16 mouse cellular contexts compared by ENCODE assay signal in genomic region chr5:21680940-21681339, GRCm38 (mm10). TPM values are rescaled to one million over a fixed set of nuclear protein-coding genes. Genes with fewer than 3 reads are reported as not detected.
DNase-seq lines count a peak whose midpoint lies in the region; ATAC-seq and TF ChIP-seq lines count a peak whose summit lies in the region.
"Had no signal": no experiment of that assay in that cellular context is flagged by ENCODE, and none has a peak within 500 bp of the region (broad histone marks: within the 10 kb centered on the region; RNA-seq: fewer than 3 reads in every experiment).

No protein-coding gene starts in this region.

- WGBS in forebrain, embryonic 15.5 days, result 79% methylated on average over 5 of the region's 5 CpGs
- WGBS in forebrain, embryonic 14.5 days, result 85% methylated on average over 5 of the region's 5 CpGs
- WGBS in heart, embryonic 15.5 days, result 53% methylated on average over 5 of the region's 5 CpGs
- WGBS in heart, adult 2 months, result 70% methylated on average over 5 of the region's 5 CpGs

- intact Hi-C loops in heart, adult 2 months (cut with DNase I), result no loop called here
- intact Hi-C loops in left cerebral cortex, postnatal 25 days (cut with DNase I), result no loop called here
- intact Hi-C loops in left cerebral cortex, postnatal 4 days (cut with DNase I), result no loop called here

- H3K4me3 ChIP-seq in forebrain, embryonic 15.5 days, result no peak overlapping the region
- no peak overlapping the region for H3K4me3 ChIP-seq in forebrain, embryonic 14.5 days (ENCODE audit: low read depth, low read length)
- no peak overlapping the region for H3K4me3 ChIP-seq in heart, embryonic 15.5 days
- no peak overlapping the region for H3K4me3 ChIP-seq in heart, adult 2 months
- H3K4me3 ChIP-seq: forebrain, embryonic 13.5 days; limb, embryonic 12.5 days had no signal

- TF ChIP-seq EP300 in heart, adult 2 months (IDR thresholded peaks at IDR 0.05; ENCODE audit: insufficient read depth, low read depth, low read length), result no peak

- DNase-seq in forebrain, embryonic 14.5 days (ENCODE audit: low spot score), result no peak
- no peak for DNase-seq in heart, adult 2 months
- DNase-seq in left cerebral cortex, postnatal 25 days (ENCODE audit: low spot score in 2 of 2), result peak; percentile 45 to 77
- no peak for DNase-seq in left cerebral cortex, postnatal 4 days
- no peak for DNase-seq in yolk sac, embryonic 10.5 days (ENCODE audit: low spot score)
- DNase-seq: adrenal gland, adult 8-10 months; cerebellum, postnatal 14 days; kidney, postnatal 25 days; lung, adult 2 months; thymus, postnatal 4 days had no signal

- no peaks in the 10 kb centered on the region for H3K27me3 ChIP-seq in forebrain, embryonic 15.5 days
- no peaks in the 10 kb centered on the region for H3K27me3 ChIP-seq in forebrain, embryonic 14.5 days (replicated peaks; ENCODE audit: control insufficient read depth, insufficient read depth, low read length)
- H3K27me3 ChIP-seq in heart, embryonic 15.5 days, result no peaks in the 10 kb centered on the region
- no peaks in the 10 kb centered on the region for H3K27me3 ChIP-seq in heart, adult 2 months (ENCODE audit: control insufficient read depth, insufficient read depth, low read length)
- H3K27me3 ChIP-seq: forebrain, embryonic 13.5 days; limb, embryonic 12.5 days had no signal

- no peaks in the 10 kb centered on the region for H3K4me1 ChIP-seq in forebrain, embryonic 15.5 days
- H3K4me1 ChIP-seq in forebrain, embryonic 14.5 days (ENCODE audit: control insufficient read depth, insufficient read depth, low read length), result no peaks in the 10 kb centered on the region
- H3K4me1 ChIP-seq in heart, embryonic 15.5 days (replicated peaks), result peaks cover 12% of the 10 kb centered on the region
- no peaks in the 10 kb centered on the region; the same call in none of the 2 replicates for H3K4me1 ChIP-seq in heart, adult 2 months (ENCODE audit: control insufficient read depth, insufficient read depth, low read length)
- H3K4me1 ChIP-seq: forebrain, embryonic 13.5 days; limb, embryonic 12.5 days had no signal

- peak; percentile 32; the same call in 1 of the 2 replicates for ATAC-seq in forebrain, embryonic 15.5 days (replicated peaks)
- ATAC-seq in forebrain, embryonic 14.5 days, result no peak
- no peak for ATAC-seq in heart, embryonic 15.5 days (replicated peaks; ENCODE audit: insufficient number of reproducible peaks, insufficient read depth, low FRiP score, low read depth)
- peak; percentile 62 for ATAC-seq in megakaryocyte-erythroid progenitor cell, adult 5-6 weeks (replicated peaks; ENCODE audit: low FRiP score, low TSS enrichment, poor library complexity, severe bottlenecking)
- ATAC-seq: forebrain, embryonic 13.5 days had no signal

- no peak for TF ChIP-seq POLR2A in heart, adult 2 months (IDR thresholded peaks at IDR 0.05; ENCODE audit: insufficient read depth, low read depth, low read length)

- peaks cover 5% of the 10 kb centered on the region; the same call in 1 of the 2 replicates for H3K36me3 ChIP-seq in forebrain, embryonic 15.5 days
- peaks cover 26% of the 10 kb centered on the region for H3K36me3 ChIP-seq in forebrain, embryonic 14.5 days (ENCODE audit: control insufficient read depth, insufficient read depth, low read length)
- no peaks in the 10 kb centered on the region for H3K36me3 ChIP-seq in heart, embryonic 15.5 days
- H3K36me3 ChIP-seq in heart, adult 2 months (ENCODE audit: control insufficient read depth, insufficient read depth, low read length), result no peaks in the 10 kb centered on the region
- H3K36me3 ChIP-seq: limb, embryonic 12.5 days had no signal

- no peak overlapping the region for H3K9ac ChIP-seq in forebrain, embryonic 15.5 days (replicated peaks)
- no peak overlapping the region for H3K9ac ChIP-seq in forebrain, embryonic 14.5 days (ENCODE audit: low read length)
- H3K9ac ChIP-seq in heart, embryonic 15.5 days, result no peak overlapping the region
- H3K9ac ChIP-seq in heart, adult 2 months (ENCODE audit: low read depth, low read length), result no peak overlapping the region
- H3K9ac ChIP-seq: forebrain, embryonic 13.5 days; limb, embryonic 12.5 days had no signal

- no peak overlapping the region for H3K27ac ChIP-seq in forebrain, embryonic 15.5 days (replicated peaks)
- no peak overlapping the region for H3K27ac ChIP-seq in forebrain, embryonic 14.5 days (ENCODE audit: low read depth, low read length)
- H3K27ac ChIP-seq in heart, embryonic 15.5 days, result peak overlapping the region; percentile 35
- H3K27ac ChIP-seq in heart, adult 2 months, result no peak overlapping the region
- H3K27ac ChIP-seq: forebrain, embryonic 13.5 days; limb, embryonic 12.5 days had no signal

- no peak for TF ChIP-seq CTCF in heart, adult 2 months (IDR thresholded peaks at IDR 0.05)

- no peaks in the 10 kb centered on the region for H3K9me3 ChIP-seq in forebrain, embryonic 15.5 days
- H3K9me3 ChIP-seq in forebrain, embryonic 14.5 days (replicated peaks; ENCODE audit: control insufficient read depth, low read length), result no peaks in the 10 kb centered on the region; the same call in 1 of the 2 replicates
- H3K9me3 ChIP-seq in heart, embryonic 15.5 days (replicated peaks), result no peaks in the 10 kb centered on the region

- H3K79me2 ChIP-seq in heart, adult 2 months (replicated peaks; ENCODE audit: control insufficient read depth, insufficient read depth, low read length), result no peaks in the 10 kb centered on the region

- H3K4me2 ChIP-seq in forebrain, embryonic 15.5 days (replicated peaks), result no peak overlapping the region
- no peak overlapping the region for H3K4me2 ChIP-seq in forebrain, embryonic 14.5 days (ENCODE audit: low read length)
- H3K4me2 ChIP-seq in heart, embryonic 15.5 days, result 0 out of 2 replicates have a peak overlapping the region, but pooled peaks have one; percentile 17
- H3K4me2 ChIP-seq: forebrain, embryonic 13.5 days; limb, embryonic 12.5 days had no signal

RNA-seq across cellular contexts. Expression of gene Napepld, which starts 20.3 kb away (rescaled TPM):
- polyA plus RNA-seq in forebrain, embryonic 15.5 days (2015; fragmentation: Nextera tagmentation; extraction: Ambion mirVana), result 3.9 and 4.2 TPM in 2 replicates
- 4.5 and 4.6 TPM in 2 replicates for polyA plus RNA-seq in forebrain, embryonic 14.5 days (2014; fragmentation: Nextera tagmentation; extraction: Ambion mirVana)
- polyA plus RNA-seq in heart, embryonic 15.5 days (2015; fragmentation: Nextera tagmentation; extraction: Ambion mirVana), result 5.6 and 5.7 TPM in 2 replicates
- total RNA-seq in heart, adult 2 months (2021), result 1 to 10 TPM; 5.4 to 5.9 TPM
- 2.4 and 3.7 TPM in 2 replicates for polyA plus RNA-seq in heart, adult 2 months (2012; rRNA removed)
- 10 to 100 TPM; 13.3 to 14.3 TPM for total RNA-seq in left cerebral cortex, postnatal 25 days (2021)
- total RNA-seq in left cerebral cortex, postnatal 4 days (2021), result 1 to 10 TPM; 2.3 to 2.8 TPM
- total RNA-seq in megakaryocyte-erythroid progenitor cell, adult 5-6 weeks (2014; fragmentation: Nextera tagmentation), result 2.3 and 3.7 TPM in 2 replicates
- 1.4 and 3.0 TPM in 2 replicates for total RNA-seq in megakaryocyte-erythroid progenitor cell, adult 5-6 weeks (2017)

RNA-seq across cellular contexts. Expression of gene Armc10, which starts 35.3 kb away (rescaled TPM):
- 88.5 and 90.3 TPM in 2 replicates for polyA plus RNA-seq in forebrain, embryonic 15.5 days (2015; fragmentation: Nextera tagmentation; extraction: Ambion mirVana)
- polyA plus RNA-seq in forebrain, embryonic 14.5 days (2014; fragmentation: Nextera tagmentation; extraction: Ambion mirVana), result 93.3 and 101 TPM in 2 replicates
- polyA plus RNA-seq in heart, embryonic 15.5 days (2015; fragmentation: Nextera tagmentation; extraction: Ambion mirVana), result 17.3 and 21.6 TPM in 2 replicates
- total RNA-seq in heart, adult 2 months (2021), result 1 to 10 TPM; 8.0 to 9.4 TPM
- 10.8 and 12.2 TPM in 2 replicates for polyA plus RNA-seq in heart, adult 2 months (2012; rRNA removed)
- 10 to 100 TPM; 19.4 to 20.6 TPM for total RNA-seq in left cerebral cortex, postnatal 25 days (2021)
- 10 to 100 TPM; 48.4 to 58.1 TPM for total RNA-seq in left cerebral cortex, postnatal 4 days (2021)
- 22.5 and 43.9 TPM in 2 replicates for total RNA-seq in megakaryocyte-erythroid progenitor cell, adult 5-6 weeks (2014; fragmentation: Nextera tagmentation)
- total RNA-seq in megakaryocyte-erythroid progenitor cell, adult 5-6 weeks (2017), result 49.9 and 69.3 TPM in 2 replicates

RNA-seq across cellular contexts. Expression of gene Fbxl13, which starts 35.5 kb away (rescaled TPM):
- polyA plus RNA-seq in forebrain, embryonic 15.5 days (2015; fragmentation: Nextera tagmentation; extraction: Ambion mirVana), result 0.33 and 0.34 TPM in 2 replicates
- 0.10 and 0.18 TPM in 2 replicates for polyA plus RNA-seq in forebrain, embryonic 14.5 days (2014; fragmentation: Nextera tagmentation; extraction: Ambion mirVana)
- 0.10 and 0.18 TPM in 2 replicates for polyA plus RNA-seq in heart, embryonic 15.5 days (2015; fragmentation: Nextera tagmentation; extraction: Ambion mirVana)
- not detected for total RNA-seq in heart, adult 2 months (2021)
- 0.35 and 0.47 TPM in 2 replicates for polyA plus RNA-seq in heart, adult 2 months (2012; rRNA removed)
- under 1 TPM; 0.16 to 0.30 TPM for total RNA-seq in left cerebral cortex, postnatal 25 days (2021)
- total RNA-seq in left cerebral cortex, postnatal 4 days (2021), result under 1 TPM; 0.26 to 0.36 TPM
- total RNA-seq in megakaryocyte-erythroid progenitor cell, adult 5-6 weeks (2014; fragmentation: Nextera tagmentation), result 1.8 and 7.1 TPM in 2 replicates
- 2.3 and 3.3 TPM in 2 replicates for total RNA-seq in megakaryocyte-erythroid progenitor cell, adult 5-6 weeks (2017)
- total RNA-seq: heart, adult 8-10 months had no signal

RNA-seq across cellular contexts. Expression of gene Pmpcb, which starts 56.0 kb away (rescaled TPM):
- 85.3 and 89.1 TPM in 2 replicates for polyA plus RNA-seq in forebrain, embryonic 15.5 days (2015; fragmentation: Nextera tagmentation; extraction: Ambion mirVana)
- 104 and 106 TPM in 2 replicates for polyA plus RNA-seq in forebrain, embryonic 14.5 days (2014; fragmentation: Nextera tagmentation; extraction: Ambion mirVana)
- 130 and 140 TPM in 2 replicates for polyA plus RNA-seq in heart, embryonic 15.5 days (2015; fragmentation: Nextera tagmentation; extraction: Ambion mirVana)
- 100 to 1,000 TPM; 250 to 288 TPM for total RNA-seq in heart, adult 2 months (2021)
- 99.0 and 192 TPM in 2 replicates for polyA plus RNA-seq in heart, adult 2 months (2012; rRNA removed)
- 10 to 100 TPM; 68.0 to 71.4 TPM for total RNA-seq in left cerebral cortex, postnatal 25 days (2021)
- total RNA-seq in left cerebral cortex, postnatal 4 days (2021), result 10 to 100 TPM; 66.9 to 73.3 TPM
- total RNA-seq in megakaryocyte-erythroid progenitor cell, adult 5-6 weeks (2014; fragmentation: Nextera tagmentation), result 106 and 173 TPM in 2 replicates
- total RNA-seq in megakaryocyte-erythroid progenitor cell, adult 5-6 weeks (2017), result 115 and 144 TPM in 2 replicates

Comparison
In these comparisons a context has a peak if more than half of its experiments do, and no peak if none do; other contexts are left out.
1. ATAC-seq: peak in forebrain, embryonic 15.5 days (single experiment) and megakaryocyte-erythroid progenitor cell, adult 5-6 weeks (single experiment); none in forebrain, embryonic 14.5 days (single experiment) and heart, embryonic 15.5 days (single experiment).
2. DNase-seq: peak in left cerebral cortex, postnatal 25 days (2 of 2); none in forebrain, embryonic 14.5 days (single experiment), heart, adult 2 months (0 of 2), left cerebral cortex, postnatal 4 days (single experiment) and yolk sac, embryonic 10.5 days (single experiment).